Mouse (Mus musculus) urinary bladder, postnatal 36 days (tissue): ENCODE measurements around the gene Prmt9.

ENCODE experiments used
- DNase-seq, 2 experiments: peaks; one replicate each; pipeline ENCODE4 v3.0.0; 2022; ENCODE audit warnings: low spot score in 2 of 2, mixed read lengths in 1 of 2

Prmt9 gene

DNA sequence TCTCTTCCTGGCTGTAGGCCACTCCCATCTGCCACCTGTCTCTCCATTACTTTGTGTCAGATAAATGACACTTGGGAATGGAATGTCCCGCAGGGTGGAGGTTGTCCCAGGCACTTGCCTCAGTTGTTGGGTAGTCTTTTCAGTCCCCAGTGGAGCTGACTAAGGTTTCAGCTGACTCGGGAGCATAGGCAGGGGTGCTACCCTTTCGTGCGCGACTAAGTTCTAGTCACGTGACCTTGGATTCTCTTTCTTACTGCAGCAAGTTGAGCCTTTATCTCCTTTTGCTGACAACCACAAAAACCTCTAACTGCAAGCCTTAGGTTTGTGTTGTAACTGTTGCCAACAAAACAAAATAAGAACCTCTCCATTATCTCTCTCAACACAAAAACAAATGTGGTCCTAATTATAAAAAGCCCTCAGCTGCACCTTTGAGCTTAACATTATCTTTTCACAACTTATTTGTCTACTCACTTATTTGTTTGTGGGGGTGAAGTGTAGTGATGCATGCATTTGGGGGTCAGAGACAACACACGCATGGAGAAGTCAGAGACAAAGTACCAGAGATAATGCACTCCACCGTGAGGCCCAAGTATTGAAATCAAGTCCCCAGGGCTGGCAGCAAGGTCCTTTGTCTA lies 14.7 kb upstream of the Prmt9 start:
- no peak for DNase-seq

DNA sequence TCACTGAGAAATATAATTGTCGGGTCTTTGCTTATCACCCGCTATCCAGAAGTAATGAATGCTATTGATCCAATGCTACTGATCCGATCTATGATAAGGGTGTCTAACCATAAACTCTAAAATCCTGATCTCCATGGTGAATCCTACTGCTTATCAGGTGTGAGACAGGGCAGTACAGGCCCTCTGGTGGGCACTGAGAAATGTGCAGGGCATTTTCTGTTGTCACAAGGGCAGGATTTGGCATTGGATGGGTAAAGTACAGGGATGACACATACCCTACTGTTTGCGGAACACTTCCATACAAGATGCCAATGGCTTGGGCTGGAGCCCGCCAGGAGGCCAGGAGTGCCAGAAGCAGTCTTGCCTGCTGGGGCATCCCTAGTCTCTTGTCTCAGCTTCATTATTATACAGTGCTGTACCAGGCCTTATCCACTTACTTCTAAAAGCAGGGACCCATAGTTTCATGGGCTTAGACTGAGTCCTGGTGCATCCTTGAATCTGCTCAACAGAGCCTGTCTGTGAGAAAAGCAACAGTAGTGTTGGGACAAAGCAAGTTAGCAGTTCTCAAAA lies 14.1 kb upstream of the Prmt9 start:
- peak in 1 of 2 experiments; percentile 48 for DNase-seq

GRCm38 (mm10) chr8:77536821-77537220 lies 12.4 kb upstream of the Prmt9 start:
- DNase-seq: no peak

- DNase-seq: no peak
Measured at GRCm38 (mm10) chr8:77538256-77538655, 10.9 kb upstream of the Prmt9 start.

DNA sequence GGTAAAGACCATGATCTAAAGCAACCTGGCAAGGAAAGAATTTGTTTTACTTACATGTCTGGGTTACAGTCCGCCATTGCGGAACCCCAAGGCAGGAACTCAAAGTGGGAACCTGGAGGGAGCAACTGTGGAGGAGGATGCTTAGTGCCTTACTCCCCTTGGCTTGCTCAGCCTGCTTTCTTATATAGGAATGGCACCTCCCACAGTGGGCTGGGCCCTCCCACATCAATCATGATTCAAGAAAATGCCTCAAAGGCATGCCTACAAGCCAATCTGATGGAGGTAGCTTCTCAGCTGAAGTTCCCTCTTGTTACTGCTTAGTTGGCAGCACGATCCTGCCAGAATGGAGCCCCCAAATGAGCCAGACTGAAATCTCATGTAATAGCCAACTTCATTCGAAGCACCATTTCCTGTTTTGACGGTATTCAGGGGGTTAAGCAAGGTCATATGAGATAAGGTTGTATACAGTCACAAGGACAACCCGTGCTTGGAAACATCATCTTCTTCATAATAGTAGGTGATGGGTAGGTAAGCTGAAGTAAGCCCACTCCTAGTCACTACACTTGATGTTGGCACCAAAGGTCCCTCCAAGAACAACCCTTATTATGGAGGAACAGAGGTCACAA lies 5.9 kb upstream of the Prmt9 start:
- no peak for DNase-seq

- DNase-seq: no peak
Measured at GRCm38 (mm10) chr8:77544428-77544827, 4.8 kb upstream of the Prmt9 start.

- no peak for DNase-seq
Measured at GRCm38 (mm10) chr8:77545616-77546015, 3.6 kb upstream of the Prmt9 start.

GRCm38 (mm10) chr8:77549881-77550580 lies 834 bp downstream of the Prmt9 start:
- DNase-seq: peak; percentile 5 to 17

GRCm38 (mm10) chr8:77552491-77552890 lies 3.3 kb downstream of the Prmt9 start:
- DNase-seq: no peak

DNA sequence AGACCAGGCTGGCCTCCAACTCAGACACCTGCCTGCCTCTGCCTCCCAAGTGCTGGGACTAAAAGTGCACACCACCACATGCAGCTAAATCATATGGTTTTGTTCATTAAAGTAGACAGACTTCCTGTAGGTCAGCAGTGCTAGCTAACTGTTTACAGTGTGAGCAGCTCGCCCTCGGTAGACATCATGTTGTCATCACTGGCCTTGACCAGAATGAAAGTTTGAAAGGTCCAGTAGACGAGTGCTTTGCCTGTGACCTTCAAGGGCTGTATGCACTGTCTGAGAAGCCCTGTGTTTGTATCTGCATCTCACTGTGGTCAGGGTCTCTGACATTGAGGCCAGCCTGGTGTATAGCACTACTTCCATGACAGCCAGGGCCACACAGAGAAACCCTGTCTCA lies 12.2 kb downstream of the Prmt9 start:
- no peak for DNase-seq

DNA sequence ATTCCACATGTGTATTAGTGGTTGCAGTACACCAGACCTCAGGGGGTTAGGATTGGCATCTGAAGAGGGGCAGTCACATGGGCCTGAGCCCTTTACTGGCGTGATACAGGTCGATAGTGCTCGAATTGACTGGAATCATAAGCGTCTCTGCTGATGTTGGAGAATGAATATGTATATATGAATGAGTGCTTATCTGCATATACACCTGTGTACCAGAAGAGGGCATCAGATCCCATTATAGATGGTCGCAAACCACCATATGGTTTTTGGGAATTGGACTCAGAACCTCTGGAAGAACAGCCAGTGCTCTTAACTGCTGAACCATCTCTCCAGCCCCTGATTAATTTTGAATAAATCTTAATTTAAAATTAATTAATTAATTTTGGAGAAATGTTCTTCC lies 25.0 kb downstream of the Prmt9 start:
- DNase-seq: no peak

DNA sequence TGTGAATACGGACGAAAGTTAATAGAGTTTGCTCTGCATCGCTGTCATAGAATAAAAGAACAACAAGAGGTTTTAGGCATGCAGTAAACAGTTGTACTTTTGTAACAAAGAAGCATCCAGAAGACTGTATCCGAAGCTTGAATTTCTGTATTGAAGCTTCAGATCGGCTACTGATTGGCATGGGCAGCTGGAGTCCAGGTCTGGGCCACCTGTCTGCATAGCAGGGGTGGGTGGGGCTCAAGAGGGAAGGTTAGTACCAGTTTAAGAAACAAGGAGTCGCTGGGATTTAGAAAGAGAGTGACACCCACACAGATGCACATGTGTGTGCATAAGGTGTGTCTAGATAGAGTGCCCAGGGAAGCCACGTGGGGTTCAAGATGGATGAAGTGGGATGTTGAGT lies 28.5 kb downstream of the Prmt9 start:
- DNase-seq: no peak

DNA sequence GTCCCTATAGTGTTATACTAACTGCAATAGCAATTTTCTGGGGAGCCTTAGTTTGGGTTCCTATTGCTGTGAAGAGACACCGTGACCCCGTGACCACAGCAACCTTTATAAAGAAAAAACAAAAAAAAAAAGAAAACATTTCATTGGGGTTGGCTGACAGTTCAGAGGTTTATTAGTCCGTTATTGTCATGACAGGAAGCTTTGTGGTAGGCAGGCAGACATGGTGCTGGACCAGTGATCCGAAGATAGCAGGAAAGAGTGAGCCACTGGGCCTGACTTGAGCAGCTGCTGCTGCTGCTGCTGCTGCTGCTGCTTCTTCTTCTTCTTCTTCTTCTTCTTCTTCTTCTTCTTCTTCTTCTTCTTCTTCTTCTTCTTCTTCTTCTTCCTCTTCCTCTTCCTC lies 35.0 kb downstream of the Prmt9 start:
- no peak for DNase-seq

DNA sequence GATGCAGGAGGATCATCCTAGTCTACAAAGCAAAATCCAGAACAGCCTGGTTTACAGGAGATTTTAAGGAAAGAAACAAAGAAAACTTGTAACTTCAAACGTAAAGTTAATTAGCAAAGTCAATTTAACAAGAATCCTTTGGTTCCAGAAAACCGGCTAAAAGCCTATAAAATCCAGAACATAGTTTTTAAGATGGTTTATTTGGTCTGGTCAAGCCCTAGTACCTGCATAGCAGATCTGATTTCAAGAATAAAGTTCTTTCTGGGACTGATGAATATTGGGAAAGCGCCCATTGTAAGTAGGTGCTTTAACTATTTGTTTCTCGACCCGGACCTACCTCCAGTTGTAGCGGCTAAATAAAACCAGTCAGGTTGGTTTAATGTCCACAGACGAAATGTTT lies 60.4 kb downstream of the Prmt9 start:
- DNase-seq: no peak

DNA sequence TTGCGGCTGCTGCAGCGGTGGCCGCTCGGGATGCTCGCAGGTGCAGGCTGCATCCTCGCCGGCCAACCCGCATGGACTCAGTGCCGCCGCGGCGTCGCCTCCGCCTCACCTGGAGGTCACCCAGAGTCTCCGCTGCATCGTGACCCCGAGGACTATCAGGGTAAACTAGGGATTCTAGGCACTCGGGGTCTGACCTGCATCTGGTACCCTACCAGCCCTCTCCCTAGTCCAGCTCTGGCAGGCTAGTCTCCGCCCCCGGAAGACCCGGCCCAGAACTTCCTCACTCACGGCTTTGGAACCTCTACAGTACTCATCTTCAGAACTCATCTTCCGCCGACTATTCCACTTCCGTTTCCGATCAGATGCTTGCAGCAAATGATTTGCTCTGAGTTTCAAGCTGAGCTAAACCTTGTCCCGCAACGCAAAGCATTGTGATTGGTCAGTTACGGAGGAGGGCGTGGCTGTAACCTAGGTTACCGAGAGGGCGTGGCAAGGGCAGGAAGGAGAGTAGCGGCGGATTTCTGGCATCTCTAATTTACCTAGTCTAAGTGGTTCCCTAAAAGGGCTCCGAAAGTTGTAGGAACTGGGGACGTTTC lies 61.3 kb downstream of the Prmt9 start, which contains the start of gene Tmem184c:
TSS of gene Tmem184c (minus strand) at position 325 of the 596 bp plus-strand sequence.
- peak; percentile 97 to 98 for DNase-seq

DNA sequence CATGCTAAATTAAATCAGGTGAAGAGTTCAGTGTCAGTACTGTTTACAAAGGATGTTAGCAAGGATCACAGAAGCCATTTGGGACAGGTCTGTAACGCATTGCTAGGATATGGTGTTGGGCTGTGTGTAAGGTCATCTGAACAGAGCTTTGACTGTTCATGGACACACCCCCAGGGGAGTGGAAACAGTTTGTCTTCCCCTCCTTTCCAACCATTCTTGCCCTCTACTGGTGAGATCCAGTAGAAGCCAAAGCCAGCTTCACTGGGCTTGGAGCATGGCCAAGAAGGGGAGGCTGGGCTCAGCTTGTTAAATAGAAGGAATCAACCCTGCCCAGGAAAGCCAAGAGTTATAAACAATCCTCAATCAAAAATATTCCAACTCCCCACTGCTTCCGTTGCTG lies 68.7 kb downstream of the Prmt9 start:
- peak; percentile 11 to 49 for DNase-seq

GRCm38 (mm10) chr8:77623677-77624209 lies 74.5 kb downstream of the Prmt9 start:
- DNase-seq: no peak

- DNase-seq: peak; percentile 64 to 76
Measured at GRCm38 (mm10) chr8:77629858-77630537, 80.8 kb downstream of the Prmt9 start.

- no peak for DNase-seq
Measured at GRCm38 (mm10) chr8:77630691-77631090, 81.5 kb downstream of the Prmt9 start.
